Mouse (Mus musculus) cerebellum, adult 2 months (tissue): ENCODE results near the gene Mvd. TPM values are rescaled to one million over a fixed set of nuclear protein-coding genes. Genes with fewer than 3 reads are reported as not detected.

Experiments used
- DNase-seq, 2 experiments: peaks; one replicate each; pipeline ENCODE4 v3.0.0; 2021
- H3K27ac ChIP-seq: fragments of 200-500 bp; 2 replicates; pipeline ENCODE4 v1.5.1; 2012; ENCODE audit warnings: low read length, control low read depth, inconsistent platforms; ENCODE audit not compliant: insufficient read depth
- H3K27me3 ChIP-seq: fragments of 200-500 bp; 2 replicates; pipeline ENCODE4 v1.6.1; 2012; ENCODE audit warnings: inconsistent platforms, mild to moderate bottlenecking, low read length, moderate library complexity; ENCODE audit not compliant: control insufficient read depth, insufficient read depth
- H3K4me1 ChIP-seq: fragments of 200-500 bp; 2 replicates; pipeline ENCODE4 v1.6.1; 2011; ENCODE audit warnings: low read length; ENCODE audit not compliant: control insufficient read depth, insufficient read depth
- H3K4me3 ChIP-seq: fragments of 200-500 bp; replicated peaks from 2 replicates; pipeline ENCODE3; 2011; ENCODE audit warnings: mild to moderate bottlenecking, low read depth, low read length, control low read depth; ENCODE audit not compliant: insufficient read depth
- CTCF ChIP-seq: fragments of 200-500 bp; IDR thresholded peaks from 2 replicates; pipeline ENCODE4 v1.5.1; 2011; ENCODE audit warnings: low read depth, mild to moderate bottlenecking, control low read depth, low read length, moderate library complexity, borderline replicate concordance; ENCODE audit not compliant: insufficient read depth
- POLR2A ChIP-seq: fragments of 200-500 bp; IDR thresholded peaks from 2 replicates; pipeline ENCODE4 v1.6.1; 2011; ENCODE audit warnings: low read length, control low read depth, borderline replicate concordance; ENCODE audit not compliant: insufficient read depth
- WGBS: fragments of 180-500 bp; shearing (Covaris S2); methylation state at CpG from one replicate; pipeline ENCODE4 v1.1.7; 2018; 5-methylcytosine and 5-hydroxymethylcytosine counted together
- polyA plus RNA-seq: library from polyadenylated mRNA; depleted of rRNA; stranded (reverse); fragments of >200 nt; gene quantifications from 2 replicates; pipeline ENCODE4 v1.2.3, GENCODE M21; 2012

The Mvd gene
- polyA plus RNA-seq, 1 experiment: 43.6 TPM

GRCm38 (mm10) chr8:122437708-122438331, 5.4 kb downstream of the Mvd start:
- 88% methylated on average over 13 of the region's 13 CpGs for WGBS
- Histone ChIP-seq H3K27me3 (no peaks in the 10 kb centered on the region), H3K4me1 (peaks cover 30% of the 10 kb centered on the region), H3K27ac (no peak overlapping the region), H3K4me3 (no peak overlapping the region)
- no peak for DNase-seq
- no peak for TF ChIP-seq POLR2A
- TF ChIP-seq CTCF: no peak

DNA sequence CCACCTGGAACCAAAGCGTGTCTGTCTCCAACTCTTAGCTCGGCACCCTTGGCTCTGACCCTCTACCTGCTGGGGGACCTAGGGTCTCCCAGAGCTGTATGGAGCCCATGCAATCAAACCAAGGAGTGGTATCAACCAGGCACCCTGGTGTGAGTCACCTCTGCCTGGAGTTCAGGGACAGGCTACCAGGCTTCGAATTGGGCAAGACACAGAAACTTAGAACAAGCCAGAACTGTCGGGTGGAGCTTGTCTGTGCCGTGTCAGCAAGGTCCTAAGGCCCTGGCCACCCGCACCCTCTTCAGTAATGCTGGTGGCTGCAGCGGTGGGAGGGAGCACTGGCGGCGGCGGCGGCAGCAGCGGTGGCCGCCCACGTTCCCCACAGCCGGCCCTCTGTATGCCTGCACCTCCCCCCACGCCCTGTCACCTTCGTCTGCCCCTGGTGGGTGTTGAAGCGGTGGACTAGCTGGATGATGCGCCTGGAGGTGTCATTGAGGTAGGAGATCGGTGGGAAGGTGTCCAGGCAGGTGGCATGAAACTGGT, 6.6 kb downstream of the Mvd start:
- TF ChIP-seq CTCF (no peak), POLR2A (no peak)
- WGBS: 91% methylated on average over 20 of the region's 20 CpGs
- H3K4me1 ChIP-seq: peaks cover 30% of the 10 kb centered on the region

DNA sequence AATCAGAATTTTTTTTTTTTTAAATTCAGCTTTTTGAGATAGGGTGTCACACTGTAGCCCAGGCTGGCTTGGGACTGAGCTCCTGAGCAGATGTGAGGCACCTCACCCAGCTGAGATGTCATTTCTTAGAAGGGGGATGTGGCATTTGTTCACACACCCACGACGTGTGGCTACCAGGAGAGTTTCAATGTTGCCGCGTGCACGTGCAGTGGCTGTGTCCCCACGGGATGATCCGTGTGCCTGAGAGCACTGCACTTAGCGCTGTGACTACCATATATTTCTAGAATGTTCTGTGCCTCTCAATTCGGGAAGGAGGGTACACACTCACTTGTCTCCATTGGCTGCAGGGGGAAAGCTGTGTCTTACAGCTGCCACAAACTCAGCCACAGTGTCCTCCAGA, 7.1 kb downstream of the Mvd start:
- no peak overlapping the region for H3K27ac ChIP-seq
- 92% methylated on average over 9 of the region's 9 CpGs for WGBS
- no peaks in the 10 kb centered on the region for H3K27me3 ChIP-seq
- no peak for DNase-seq
- TF ChIP-seq CTCF: no peak
- no peak for TF ChIP-seq POLR2A
- no peak overlapping the region for H3K4me3 ChIP-seq
- H3K4me1 ChIP-seq: peaks cover 27% of the 10 kb centered on the region

More for the DNA sequence above, 6.6 kb downstream of the Mvd start:
- Histone ChIP-seq H3K4me3 (no peak overlapping the region), H3K27me3 (no peaks in the 10 kb centered on the region), H3K27ac (no peak overlapping the region)
- no peak for DNase-seq

DNA sequence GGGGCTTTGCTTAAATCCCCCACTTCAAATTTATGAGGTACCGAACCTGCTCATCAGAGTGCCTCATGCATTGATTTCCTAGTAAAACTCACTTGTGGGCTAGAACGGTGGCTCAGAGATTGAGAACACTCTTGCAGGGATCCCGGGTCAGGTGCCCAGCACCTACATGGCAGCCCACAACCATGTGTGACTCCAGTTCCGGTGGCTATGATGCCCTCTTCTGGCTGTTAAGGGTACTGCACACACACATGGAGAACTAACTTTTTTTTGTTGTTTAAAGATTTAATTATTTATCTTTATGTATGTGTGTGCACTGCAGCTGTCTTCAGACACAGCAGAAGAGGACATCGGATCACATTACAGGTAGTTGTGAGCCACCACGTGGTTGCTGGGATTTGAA, 7.8 kb downstream of the Mvd start:
- TF ChIP-seq CTCF (peak; percentile 39; the same call in 1 of the 2 replicates), POLR2A (no peak)
- no peak for DNase-seq
- WGBS: 96% methylated on average over 6 of the region's 6 CpGs

GRCm38 (mm10) chr8:122433269-122433905, 9.8 kb downstream of the Mvd start:
- TF ChIP-seq POLR2A (no peak), CTCF (no peak)
- no peak for DNase-seq
- no peaks in the 10 kb centered on the region for H3K27me3 ChIP-seq
- no peak overlapping the region for H3K4me3 ChIP-seq
- 67% methylated on average over 11 of the region's 11 CpGs for WGBS
- peaks cover 3% of the 10 kb centered on the region for H3K4me1 ChIP-seq
- no peak overlapping the region for H3K27ac ChIP-seq

More for the DNA sequence above, 7.8 kb downstream of the Mvd start:
- Histone ChIP-seq H3K4me3 (no peak overlapping the region), H3K27ac (no peak overlapping the region), H3K4me1 (peaks cover 23% of the 10 kb centered on the region), H3K27me3 (no peaks in the 10 kb centered on the region)

- Histone ChIP-seq H3K27ac (no peak within 1 kb of the TSS), H3K4me3 (no peak within 1 kb of the TSS), H3K4me1 (no peaks in the 10 kb centered on the region; the same call in 1 of the 2 replicates), H3K27me3 (no peaks in the 10 kb centered on the region)
- no peak for DNase-seq
- 25% methylated on average over 45 of the region's 45 CpGs for WGBS
- TF ChIP-seq POLR2A (no peak), CTCF (no peak)
Measured at GRCm38 (mm10) chr8:122432443-122433268, 10.6 kb downstream of the Mvd start, which contains the start of gene Cyba. Gene Cyba (minus strand): TSS chr8:122432930.

- WGBS: 63% methylated on average over 18 of the region's 18 CpGs
- H3K4me3 ChIP-seq: no peak overlapping the region
- H3K27ac ChIP-seq: no peak overlapping the region
- TF ChIP-seq CTCF: no peak
- no peak for TF ChIP-seq POLR2A
- H3K27me3 ChIP-seq: no peaks in the 10 kb centered on the region
- no peak for DNase-seq
- H3K4me1 ChIP-seq: no peaks in the 10 kb centered on the region
Measured at GRCm38 (mm10) chr8:122431694-122432442, 11.4 kb downstream of the Mvd start.
